Mouse (Mus musculus) erythroblast, embryonic 14.5 days (primary cell): Measurements from ENCODE around the gene Tmco3.
"Not testable (repeated sequence)": the region's sequence is repeated elsewhere in the genome, so short reads cannot be mapped to it uniquely, and the experiment has no call there.

Experiments used
- GATA1 ChIP-seq: IDR thresholded peaks from 2 replicates; pipeline ENCODE4 v1.6.1; 2012; ENCODE audit warnings: low read length, inconsistent platforms, mixed read lengths
- TAL1 ChIP-seq: IDR thresholded peaks from 3 replicates; pipeline ENCODE4 v1.6.1; 2012; ENCODE audit warnings: low read length, inconsistent platforms, mixed read lengths

DNA sequence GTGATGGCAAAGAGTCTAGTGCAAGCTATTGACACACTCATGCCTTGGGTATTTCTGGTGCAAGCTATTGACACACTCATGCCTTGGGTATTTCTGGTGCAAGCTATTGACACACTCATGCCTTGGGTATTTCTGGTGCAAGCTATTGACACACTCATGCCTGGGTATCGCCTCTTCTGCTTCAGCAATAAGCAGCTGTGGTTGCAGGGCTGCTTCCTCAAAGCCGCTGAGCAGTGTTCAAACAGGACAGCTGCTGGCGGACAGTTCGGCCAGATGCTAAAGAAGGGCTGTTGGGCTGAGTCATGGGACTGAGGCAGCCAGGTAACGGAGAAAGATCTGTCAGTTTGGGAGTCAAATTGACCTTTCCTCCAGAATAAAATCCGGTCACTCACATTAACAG, 49.3 kb downstream of the Tmco3 start:
- not testable (repeated sequence) for TF ChIP-seq GATA1, TAL1
